In the genomic region with DNA sequence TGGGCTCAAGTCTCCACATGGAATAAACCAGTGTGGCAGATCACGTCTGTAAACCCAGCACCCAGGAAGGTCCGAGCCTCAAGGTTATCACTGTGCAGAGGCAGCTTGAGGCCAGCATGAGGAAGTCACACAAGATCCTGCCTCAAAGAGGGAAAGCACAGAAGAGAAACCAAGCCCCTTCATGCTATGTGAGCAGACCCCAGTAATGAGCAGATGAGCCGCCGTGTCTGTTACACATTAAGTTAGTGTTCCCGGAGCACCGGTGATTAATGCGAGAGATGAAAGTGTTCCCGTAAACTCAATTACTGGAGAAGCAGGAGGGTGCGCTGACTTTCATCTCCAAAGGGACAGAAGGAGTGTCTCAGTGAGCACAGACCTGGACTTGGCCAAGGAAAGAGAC, we compare ENCODE assay signal across 22 mouse cellular contexts. TPM values are rescaled to one million over a fixed set of nuclear protein-coding genes. Genes with fewer than 3 reads are reported as not detected.
"Had no signal": no experiment of that assay in that cellular context is flagged by ENCODE, and none has a peak within 500 bp of the region (broad histone marks: within the 10 kb centered on the region; RNA-seq: fewer than 3 reads in every experiment).

No protein-coding gene starts in this region.

RNA-seq across cellular contexts. Expression of a gene that starts 1.6 kb away (rescaled TPM):
- polyA plus RNA-seq: heart, embryonic 10.5 days; heart, embryonic 11.5 days; heart, embryonic 12.5 days; heart, embryonic 13.5 days; heart, embryonic 14.5 days; heart, embryonic 15.5 days; heart, embryonic 16.5 days; heart, postnatal 0 days; hindbrain, embryonic 11.5 days; hindbrain, embryonic 12.5 days; hindbrain, embryonic 14.5 days; hindbrain, embryonic 16.5 days; hindbrain, postnatal 0 days; inflammation-experienced regulatory T-cells, adult 6 months; intestine, embryonic 14.5 days; intestine, embryonic 16.5 days; intestine, postnatal 0 days; kidney, postnatal 0 days; large intestine, adult 2 months had no signal

RNA-seq across cellular contexts. Expression of a gene that starts 13.0 kb away (rescaled TPM):
- polyA plus RNA-seq: heart, embryonic 10.5 days; heart, embryonic 11.5 days; heart, embryonic 12.5 days; heart, embryonic 13.5 days; heart, embryonic 14.5 days; heart, embryonic 15.5 days; heart, embryonic 16.5 days; heart, postnatal 0 days; hindbrain, embryonic 10.5 days; hindbrain, embryonic 11.5 days; hindbrain, embryonic 12.5 days; hindbrain, embryonic 14.5 days; hindbrain, embryonic 15.5 days; hindbrain, embryonic 16.5 days; hindbrain, postnatal 0 days; inflammation-experienced regulatory T-cells, adult 6 months; intestine, embryonic 14.5 days; intestine, embryonic 15.5 days; intestine, embryonic 16.5 days; intestine, postnatal 0 days; large intestine, adult 2 months had no signal

RNA-seq across cellular contexts. Expression of a gene that starts 13.0 kb away (rescaled TPM):
- polyA plus RNA-seq: heart, embryonic 11.5 days; heart, embryonic 12.5 days; heart, embryonic 13.5 days; heart, embryonic 14.5 days; heart, embryonic 15.5 days; heart, embryonic 16.5 days; heart, postnatal 0 days; hindbrain, embryonic 12.5 days; hindbrain, embryonic 15.5 days; hindbrain, embryonic 16.5 days; hindbrain, postnatal 0 days; intestine, embryonic 14.5 days; intestine, embryonic 16.5 days; intestine, postnatal 0 days; large intestine, adult 2 months had no signal

RNA-seq across cellular contexts. Expression of a gene that starts 31.2 kb away (rescaled TPM):
- polyA plus RNA-seq: heart, embryonic 10.5 days; heart, embryonic 11.5 days; heart, embryonic 12.5 days; heart, embryonic 13.5 days; heart, embryonic 14.5 days; heart, embryonic 15.5 days; heart, embryonic 16.5 days; heart, postnatal 0 days; hindbrain, embryonic 10.5 days; hindbrain, embryonic 14.5 days; inflammation-experienced regulatory T-cells, adult 6 months; intestine, embryonic 14.5 days; intestine, embryonic 16.5 days; intestine, postnatal 0 days; large intestine, adult 2 months had no signal

RNA-seq across cellular contexts. Expression of a gene that starts 56.0 kb away (rescaled TPM):
- polyA plus RNA-seq: heart, embryonic 10.5 days; heart, embryonic 11.5 days; heart, embryonic 12.5 days; heart, embryonic 14.5 days; heart, embryonic 15.5 days; heart, embryonic 16.5 days; hindbrain, embryonic 10.5 days; hindbrain, embryonic 11.5 days; hindbrain, embryonic 12.5 days; intestine, embryonic 14.5 days had no signal
